Mouse (Mus musculus): ENCODE results near the gene Gys1.

DNA sequence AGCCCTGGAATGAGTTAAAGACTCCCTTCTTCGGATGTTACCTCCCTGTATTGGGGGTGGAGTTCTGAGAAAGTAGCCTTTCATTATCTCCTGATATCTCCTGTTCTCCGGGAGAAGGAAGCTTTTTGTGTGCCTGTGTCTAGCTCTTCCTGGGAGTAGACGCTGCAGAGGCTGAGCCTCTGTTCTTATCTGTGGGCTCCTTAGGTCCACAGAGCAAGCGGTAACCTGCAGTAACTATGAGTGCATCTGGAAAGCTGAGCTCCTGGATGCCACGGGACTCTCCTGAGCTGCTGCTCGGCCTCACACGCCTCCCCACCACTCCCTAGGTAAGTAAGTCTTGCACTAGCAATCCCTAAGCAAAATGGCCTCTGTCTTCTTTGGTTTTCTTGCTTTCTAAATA is 51.5 kb downstream of the Gys1 start:
- TF ChIP-seq TAL1 (IDR thresholded peaks at IDR 0.05; ENCODE audit: low read length) (no peak), GATA1 (IDR thresholded peaks at IDR 0.05; ENCODE audit: low read length) (peak; percentile 3; the same call in 1 of the 2 replicates)

All from erythroblast, embryonic 14.5 days (primary cell).